7 mouse cellular contexts compared by ENCODE assay signal in the genomic region with DNA sequence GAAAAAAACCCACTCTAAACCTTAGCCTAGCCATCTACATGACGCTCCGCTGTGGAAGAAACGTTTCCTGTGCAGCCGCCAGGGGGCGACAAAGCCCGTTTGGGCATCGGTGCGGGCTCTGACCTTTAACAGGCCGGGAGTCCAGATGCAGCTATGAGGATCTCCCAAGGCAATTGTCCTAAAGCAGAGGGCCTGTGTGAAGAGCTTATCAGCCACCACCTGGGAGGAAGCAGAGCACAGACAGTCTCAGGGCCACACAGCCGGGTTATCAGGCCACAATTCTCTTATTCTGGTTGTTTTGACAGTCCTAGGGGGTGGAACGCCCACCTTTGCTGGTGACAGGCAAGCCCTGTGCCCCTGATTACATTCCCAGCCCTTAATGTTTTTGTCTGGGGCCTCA. TPM values are rescaled to one million over a fixed set of nuclear protein-coding genes. Genes with fewer than 3 reads are reported as not detected.
DNase-seq lines count a peak whose midpoint lies in the region; ATAC-seq and TF ChIP-seq lines count a peak whose summit lies in the region.

No protein-coding gene starts in this region.

- 9% methylated on average over 11 of the region's 11 CpGs for WGBS in limb, embryonic 12.5 days
- WGBS in midbrain, embryonic 15.5 days: 8% methylated on average over 11 of the region's 11 CpGs
- 6% methylated on average over 11 of the region's 11 CpGs for WGBS in spleen, adult 2 months

- H3K4me1 ChIP-seq in limb, embryonic 12.5 days (replicated peaks): 0 out of 2 replicates have a peak, but pooled peaks cover 3% of the 10 kb centered on the region
- H3K4me1 ChIP-seq in midbrain, embryonic 15.5 days: no peaks in the 10 kb centered on the region
- peaks cover 13% of the 10 kb centered on the region for H3K4me1 ChIP-seq in spleen, adult 2 months (ENCODE audit: control insufficient read depth, insufficient read depth, insufficient read length)

- H3K4me2 ChIP-seq in limb, embryonic 12.5 days: no peak overlapping the region
- H3K4me2 ChIP-seq in midbrain, embryonic 15.5 days: no peak overlapping the region

- no peaks in the 10 kb centered on the region for H3K9me3 ChIP-seq in limb, embryonic 12.5 days
- H3K9me3 ChIP-seq in midbrain, embryonic 15.5 days: no peaks in the 10 kb centered on the region

- no peak overlapping the region for H3K9ac ChIP-seq in limb, embryonic 12.5 days (replicated peaks)
- H3K9ac ChIP-seq in midbrain, embryonic 15.5 days: no peak overlapping the region

- no peaks in the 10 kb centered on the region for H3K36me3 ChIP-seq in limb, embryonic 12.5 days
- H3K36me3 ChIP-seq in midbrain, embryonic 15.5 days (replicated peaks): no peaks in the 10 kb centered on the region
- no peaks in the 10 kb centered on the region for H3K36me3 ChIP-seq in spleen, adult 2 months (ENCODE audit: control insufficient read depth, insufficient read depth, low read length)

- no peak overlapping the region for H3K27ac ChIP-seq in limb, embryonic 12.5 days
- no peak overlapping the region for H3K27ac ChIP-seq in midbrain, embryonic 15.5 days
- H3K27ac ChIP-seq in spleen, adult 2 months (ENCODE audit: insufficient read depth, low read length): no peak overlapping the region

- H3K4me3 ChIP-seq in limb, embryonic 12.5 days (replicated peaks): no peak overlapping the region
- H3K4me3 ChIP-seq in midbrain, embryonic 15.5 days: no peak overlapping the region
- no peak overlapping the region for H3K4me3 ChIP-seq in spleen, adult 2 months (ENCODE audit: extremely low read depth, insufficient read depth, insufficient read length)

- peak; percentile 73 for DNase-seq in adrenal gland, adult 8-10 months
- peak; percentile 77 for DNase-seq in embryo, embryonic 11.5 days (ENCODE audit: low read depth, low spot score)
- peak; percentile 88 to 95 for DNase-seq in heart, adult 18-20 months
- DNase-seq in kidney, adult 8-10 months: peak; percentile 73 to 84
- peak; percentile 70 to 91 for DNase-seq in spleen, adult 2 months (ENCODE audit: low read depth in 1 of 2, low spot score in 2 of 2)

- peak; percentile 95 for TF ChIP-seq CTCF in spleen, adult 2 months (IDR thresholded peaks at IDR 0.05; ENCODE audit: extremely low read depth, insufficient read depth, insufficient read length, insufficient replicate concordance)

- peak; percentile 44; the same call in 1 of the 2 replicates for ATAC-seq in limb, embryonic 12.5 days (ENCODE audit: insufficient number of reproducible peaks, insufficient read depth, low FRiP score, low TSS enrichment, low read depth)
- ATAC-seq in midbrain, embryonic 15.5 days (replicated peaks): peak; percentile 61

- no peak for TF ChIP-seq POLR2A in spleen, adult 2 months (IDR thresholded peaks at IDR 0.05; ENCODE audit: low read depth, low read length)

- H3K27me3 ChIP-seq in limb, embryonic 12.5 days: peaks cover 38% of the 10 kb centered on the region
- H3K27me3 ChIP-seq in midbrain, embryonic 15.5 days (replicated peaks): peaks cover 8% of the 10 kb centered on the region
- no peaks in the 10 kb centered on the region for H3K27me3 ChIP-seq in spleen, adult 2 months (ENCODE audit: control insufficient read depth, insufficient read depth, low read length)

RNA-seq across cellular contexts. Expression of a gene that starts 1.3 kb away (rescaled TPM):
- under 1 TPM in 1 of 4 experiments, not detected in 3; 0.23 TPM for total RNA-seq in adrenal gland, adult 8-10 months (2022)
- not detected for total RNA-seq in heart, adult 18-20 months (2021)
- 9.0 and 9.5 TPM in 2 replicates for polyA plus RNA-seq in limb, embryonic 12.5 days (2016; fragmentation: Nextera tagmentation; extraction: Ambion mirVana)
- polyA plus RNA-seq in midbrain, embryonic 15.5 days (2015; fragmentation: Nextera tagmentation; extraction: Ambion mirVana): 1.1 and 1.2 TPM in 2 replicates
- polyA plus RNA-seq in spleen, adult 2 months (2012; rRNA removed): 2.0 and 2.5 TPM in 2 replicates

RNA-seq across cellular contexts. Expression of a gene that starts 7.1 kb away (rescaled TPM):
- 100 to 1,000 TPM in 1 of 4 experiments, 10 to 100 TPM in 3; 39.0 to 103 (median 67.3) TPM for total RNA-seq in adrenal gland, adult 8-10 months (2022)
- 10 to 100 TPM; 74.0 to 81.4 TPM for total RNA-seq in heart, adult 18-20 months (2021)
- 103 and 110 TPM in 2 replicates for polyA plus RNA-seq in limb, embryonic 12.5 days (2016; fragmentation: Nextera tagmentation; extraction: Ambion mirVana)
- polyA plus RNA-seq in midbrain, embryonic 15.5 days (2015; fragmentation: Nextera tagmentation; extraction: Ambion mirVana): 63.3 and 70.0 TPM in 2 replicates
- 166 and 184 TPM in 2 replicates for polyA plus RNA-seq in spleen, adult 2 months (2012; rRNA removed)

RNA-seq across cellular contexts. Expression of a gene that starts 22.2 kb away (rescaled TPM):
- total RNA-seq in adrenal gland, adult 8-10 months (2022): 10 to 100 TPM; 11.9 to 24.1 (median 18.5) TPM
- total RNA-seq in heart, adult 18-20 months (2021): 10 to 100 TPM; 14.3 to 15.9 TPM
- polyA plus RNA-seq in limb, embryonic 12.5 days (2016; fragmentation: Nextera tagmentation; extraction: Ambion mirVana): 46.1 and 46.9 TPM in 2 replicates
- 87.3 and 92.1 TPM in 2 replicates for polyA plus RNA-seq in midbrain, embryonic 15.5 days (2015; fragmentation: Nextera tagmentation; extraction: Ambion mirVana)
- 87.4 and 115 TPM in 2 replicates for polyA plus RNA-seq in spleen, adult 2 months (2012; rRNA removed)

RNA-seq across cellular contexts. Expression of a gene that starts 25.6 kb away (rescaled TPM):
- 10 to 100 TPM; 33.0 to 52.0 (median 41.8) TPM for total RNA-seq in adrenal gland, adult 8-10 months (2022)
- 10 to 100 TPM; 10.6 to 17.2 TPM for total RNA-seq in heart, adult 18-20 months (2021)
- polyA plus RNA-seq in limb, embryonic 12.5 days (2016; fragmentation: Nextera tagmentation; extraction: Ambion mirVana): 18.1 and 22.2 TPM in 2 replicates
- 17.1 and 20.8 TPM in 2 replicates for polyA plus RNA-seq in midbrain, embryonic 15.5 days (2015; fragmentation: Nextera tagmentation; extraction: Ambion mirVana)
- 40.8 and 43.1 TPM in 2 replicates for polyA plus RNA-seq in spleen, adult 2 months (2012; rRNA removed)

RNA-seq across cellular contexts. Expression of a gene that starts 48.3 kb away (rescaled TPM):
- 10 to 100 TPM; 38.7 to 47.3 (median 40.8) TPM for total RNA-seq in adrenal gland, adult 8-10 months (2022)
- 100 to 1,000 TPM in 1 of 2 experiments, 10 to 100 TPM in 1; 82.0 to 101 TPM for total RNA-seq in heart, adult 18-20 months (2021)
- 29.8 and 34.9 TPM in 2 replicates for polyA plus RNA-seq in limb, embryonic 12.5 days (2016; fragmentation: Nextera tagmentation; extraction: Ambion mirVana)
- polyA plus RNA-seq in midbrain, embryonic 15.5 days (2015; fragmentation: Nextera tagmentation; extraction: Ambion mirVana): 54.7 and 55.7 TPM in 2 replicates
- polyA plus RNA-seq in spleen, adult 2 months (2012; rRNA removed): 44.8 and 48.4 TPM in 2 replicates
